Mouse (Mus musculus) forebrain, embryonic 11.5 days (tissue): ENCODE results near the gene Gm28305. TPM values are rescaled to one million over a fixed set of nuclear protein-coding genes. Genes with fewer than 3 reads are reported as not detected.

ENCODE experiments used
- polyA plus RNA-seq: library from polyadenylated mRNA; unstranded; fragments of >200 nt; fragmentation: Nextera tagmentation; extraction: Ambion mirVana; gene quantifications from 2 replicates; pipeline ENCODE4 v1.2.1, GENCODE M21; 2014

Gm28305 gene
- polyA plus RNA-seq, 1 experiment from 2014 or later: not detected

Other genes starting within 250 kb of the Gm28305 start
- gene Nphp3, start 38.1 kb upstream of the Gm28305 start, polyA plus RNA-seq: 5.9 and 6.7 TPM in 2 replicates
- 58.1 and 58.2 TPM in 2 replicates for gene Uba5, start 22.5 kb downstream of the Gm28305 start, polyA plus RNA-seq
- 7.5 and 8.4 TPM in 2 replicates for gene Acad11, start 22.7 kb downstream of the Gm28305 start, polyA plus RNA-seq
- gene Ackr4, start 86.3 kb downstream of the Gm28305 start, polyA plus RNA-seq: 0.64 and 0.68 TPM in 2 replicates
- 23.2 and 24.1 TPM in 2 replicates for gene Dnajc13, start 222.3 kb downstream of the Gm28305 start, polyA plus RNA-seq